Mouse (Mus musculus) kidney, embryonic 15.5 days (tissue): ENCODE measurements around the gene Sh3bgr. TPM values are rescaled to one million over a fixed set of nuclear protein-coding genes. Genes with fewer than 3 reads are reported as not detected.

Source experiments
- ATAC-seq: fragments of 200-750 bp; cut with Nextera tagmentation; replicated peaks from 2 replicates; pipeline ENCODE4 v1.8.0; 2017; ENCODE audit warnings: moderate TSS enrichment; ENCODE audit not compliant: low FRiP score
- H3K27ac ChIP-seq: fragments of 300-500 bp; sonication (generic); 2 replicates; pipeline ENCODE4 v1.5.1; 2015; ENCODE audit warnings: mild to moderate bottlenecking, inconsistent platforms
- H3K27me3 ChIP-seq: fragments of 300-500 bp; sonication (generic); 2 replicates; pipeline ENCODE4 v1.6.1; 2015; ENCODE audit warnings: inconsistent platforms
- H3K36me3 ChIP-seq: fragments of 300-500 bp; sonication (generic); 2 replicates; pipeline ENCODE4 v1.6.1; 2015; ENCODE audit warnings: inconsistent platforms
- H3K4me1 ChIP-seq: fragments of 300-500 bp; sonication (generic); 2 replicates; pipeline ENCODE4 v1.6.1; 2015; ENCODE audit warnings: inconsistent platforms
- H3K4me2 ChIP-seq: fragments of 300-500 bp; sonication (generic); 2 replicates; pipeline ENCODE4 v1.6.1; 2015; ENCODE audit warnings: moderate library complexity, mild to moderate bottlenecking, inconsistent platforms
- H3K4me3 ChIP-seq: fragments of 300-500 bp; sonication (generic); replicated peaks from 2 replicates; pipeline ENCODE4 v1.5.1; 2015; ENCODE audit warnings: mild to moderate bottlenecking, inconsistent platforms
- H3K9ac ChIP-seq: fragments of 300-500 bp; sonication (generic); 2 replicates; pipeline ENCODE4 v1.6.1; 2015; ENCODE audit warnings: mild to moderate bottlenecking, inconsistent platforms
- H3K9me3 ChIP-seq: fragments of 300-500 bp; sonication (generic); replicated peaks from 2 replicates; pipeline ENCODE4 v1.6.1; 2016; ENCODE audit warnings: inconsistent platforms
- WGBS: fragments of 180-500 bp; shearing (Covaris S2); methylation state at CpG from one replicate; pipeline ENCODE4 v1.1.7; 2015; ENCODE audit warnings: mixed read lengths; 5-methylcytosine and 5-hydroxymethylcytosine counted together
- polyA plus RNA-seq: library from polyadenylated mRNA; unstranded; fragments of >200 nt; fragmentation: Nextera tagmentation; extraction: Ambion mirVana; gene quantifications from 2 replicates; pipeline ENCODE4 v1.2.1, GENCODE M21; 2015

The Sh3bgr gene
- polyA plus RNA-seq: 10.1 and 10.2 TPM in 2 replicates

GRCm38 (mm10) chr16:96199913-96200701, at the start of gene Sh3bgr:
Gene Sh3bgr, plus strand, starts transcription at chr16:96200450.
- ATAC-seq: peak; percentile 95

GRCm38 (mm10) chr16:96150995-96151394, 49.3 kb upstream of the Sh3bgr start:
- Histone ChIP-seq H3K36me3 (peaks cover 36% of the 10 kb centered on the region), H3K4me2 (no peak overlapping the region), H3K9me3 (no peaks in the 10 kb centered on the region), H3K4me3 (no peak overlapping the region), H3K9ac (no peak overlapping the region), H3K27me3 (no peaks in the 10 kb centered on the region), H3K4me1 (peaks cover 24% of the 10 kb centered on the region), H3K27ac (no peak overlapping the region)
- 60% methylated on average over 4 of the region's 4 CpGs for WGBS
- no peak for ATAC-seq

More at GRCm38 (mm10) chr16:96199913-96200701, at the start of gene Sh3bgr:
- peak within 1 kb of the TSS; percentile 35; the same call in 1 of the 2 replicates for H3K9ac ChIP-seq
- peak within 1 kb of the TSS; percentile 42 for H3K4me3 ChIP-seq
- H3K27ac ChIP-seq: peak within 1 kb of the TSS; percentile 65
- peaks cover 19% of the 10 kb centered on the region for H3K4me1 ChIP-seq
- H3K4me2 ChIP-seq: peak within 1 kb of the TSS; percentile 74
- no peaks in the 10 kb centered on the region for H3K36me3 ChIP-seq
- no peaks in the 10 kb centered on the region for H3K27me3 ChIP-seq
- 0 out of 2 replicates have a peak, but pooled peaks cover 1% of the 10 kb centered on the region for H3K9me3 ChIP-seq
- WGBS: 2% methylated on average over 20 of the region's 20 CpGs

GRCm38 (mm10) chr16:96151551-96151950, 48.7 kb upstream of the Sh3bgr start:
- no peaks in the 10 kb centered on the region for H3K9me3 ChIP-seq
- peaks cover 18% of the 10 kb centered on the region for H3K4me1 ChIP-seq
- peaks cover 39% of the 10 kb centered on the region for H3K36me3 ChIP-seq
- H3K9ac ChIP-seq: no peak overlapping the region
- ATAC-seq: peak; percentile 68; the same call in 1 of the 2 replicates
- H3K4me3 ChIP-seq: no peak overlapping the region
- H3K27me3 ChIP-seq: no peaks in the 10 kb centered on the region
- H3K4me2 ChIP-seq: no peak overlapping the region
- H3K27ac ChIP-seq: no peak overlapping the region
- WGBS: 19% methylated on average over 9 of the region's 9 CpGs

- Histone ChIP-seq H3K4me2 (no peak overlapping the region), H3K4me1 (peaks cover 18% of the 10 kb centered on the region), H3K36me3 (peaks cover 47% of the 10 kb centered on the region), H3K9ac (no peak overlapping the region), H3K4me3 (no peak overlapping the region), H3K27ac (no peak overlapping the region), H3K27me3 (no peaks in the 10 kb centered on the region), H3K9me3 (no peaks in the 10 kb centered on the region)
- ATAC-seq: no peak
- WGBS: 96% methylated on average over 2 of the region's 2 CpGs
Observed at GRCm38 (mm10) chr16:96154476-96154875, 45.8 kb upstream of the Sh3bgr start.

GRCm38 (mm10) chr16:96156019-96156418, 44.2 kb upstream of the Sh3bgr start:
- Histone ChIP-seq H3K9me3 (no peaks in the 10 kb centered on the region), H3K9ac (no peak overlapping the region), H3K27me3 (no peaks in the 10 kb centered on the region), H3K4me3 (no peak overlapping the region), H3K36me3 (peaks cover 47% of the 10 kb centered on the region), H3K4me2 (no peak overlapping the region), H3K27ac (no peak overlapping the region), H3K4me1 (peaks cover 20% of the 10 kb centered on the region)
- no peak for ATAC-seq
- WGBS: 92% methylated on average over 8 of the region's 8 CpGs

GRCm38 (mm10) chr16:96157171-96157570, 43.1 kb upstream of the Sh3bgr start:
- no peaks in the 10 kb centered on the region for H3K27me3 ChIP-seq
- no peak overlapping the region for H3K4me2 ChIP-seq
- no peak for ATAC-seq
- H3K9me3 ChIP-seq: no peaks in the 10 kb centered on the region
- H3K4me1 ChIP-seq: peaks cover 19% of the 10 kb centered on the region
- H3K9ac ChIP-seq: no peak overlapping the region
- H3K27ac ChIP-seq: no peak overlapping the region
- 90% methylated on average over 11 of the region's 11 CpGs for WGBS
- peaks cover 45% of the 10 kb centered on the region for H3K36me3 ChIP-seq
- no peak overlapping the region for H3K4me3 ChIP-seq

- Histone ChIP-seq H3K27me3 (no peaks in the 10 kb centered on the region), H3K27ac (peak overlapping the region; percentile 75), H3K4me1 (peaks cover 19% of the 10 kb centered on the region), H3K4me3 (peak overlapping the region; percentile 60), H3K9ac (peak overlapping the region; percentile 84), H3K4me2 (peak overlapping the region; percentile 97), H3K36me3 (peaks cover 31% of the 10 kb centered on the region), H3K9me3 (no peaks in the 10 kb centered on the region)
- ATAC-seq: no peak
- WGBS: 44% methylated on average over 12 of the region's 12 CpGs
Observed at GRCm38 (mm10) chr16:96158511-96159080, 41.7 kb upstream of the Sh3bgr start.

GRCm38 (mm10) chr16:96159091-96159731, 41.0 kb upstream of the Sh3bgr start:
- Histone ChIP-seq H3K27ac (peak overlapping the region; percentile 75), H3K27me3 (no peaks in the 10 kb centered on the region), H3K9me3 (no peaks in the 10 kb centered on the region), H3K36me3 (peaks cover 26% of the 10 kb centered on the region), H3K4me3 (peak overlapping the region; percentile 60), H3K4me2 (peak overlapping the region; percentile 97), H3K9ac (peak overlapping the region; percentile 84), H3K4me1 (peaks cover 19% of the 10 kb centered on the region)
- peak; percentile 84 for ATAC-seq
- WGBS: under 1% methylated on average over 67 of the region's 67 CpGs

GRCm38 (mm10) chr16:96159794-96160346, 40.4 kb upstream of the Sh3bgr start:
- Histone ChIP-seq H3K9ac (peak overlapping the region; percentile 84), H3K27me3 (no peaks in the 10 kb centered on the region), H3K4me2 (peak overlapping the region; percentile 97), H3K4me1 (peaks cover 19% of the 10 kb centered on the region), H3K36me3 (peaks cover 20% of the 10 kb centered on the region), H3K27ac (peak overlapping the region; percentile 75), H3K9me3 (no peaks in the 10 kb centered on the region), H3K4me3 (peak overlapping the region; percentile 60)
- ATAC-seq: no peak; the same call in 1 of the 2 replicates
- 82% methylated on average over 20 of the region's 20 CpGs for WGBS

- H3K4me3 ChIP-seq: no peak overlapping the region
- no peak for ATAC-seq
- H3K27ac ChIP-seq: no peak overlapping the region
- H3K27me3 ChIP-seq: no peaks in the 10 kb centered on the region
- H3K36me3 ChIP-seq: peaks cover 11% of the 10 kb centered on the region
- H3K4me1 ChIP-seq: peaks cover 19% of the 10 kb centered on the region
- no peak overlapping the region for H3K4me2 ChIP-seq
- 51% methylated on average over 1 of the region's 1 CpGs for WGBS
- H3K9me3 ChIP-seq: no peaks in the 10 kb centered on the region
- no peak overlapping the region for H3K9ac ChIP-seq
Observed at GRCm38 (mm10) chr16:96160927-96161326, 39.3 kb upstream of the Sh3bgr start.

GRCm38 (mm10) chr16:96161336-96161735, 38.9 kb upstream of the Sh3bgr start:
- Histone ChIP-seq H3K36me3 (peaks cover 7% of the 10 kb centered on the region; the same call in 1 of the 2 replicates), H3K4me3 (no peak overlapping the region), H3K9me3 (no peaks in the 10 kb centered on the region), H3K4me2 (no peak overlapping the region), H3K27me3 (no peaks in the 10 kb centered on the region), H3K9ac (no peak overlapping the region), H3K4me1 (peaks cover 19% of the 10 kb centered on the region), H3K27ac (no peak overlapping the region)
- 84% methylated on average over 4 of the region's 4 CpGs for WGBS
- no peak for ATAC-seq
